Comparison of ENCODE assay signal across 8 mouse cellular contexts in genomic region chr13:105442576-105442975, GRCm38 (mm10). TPM values are rescaled to one million over a fixed set of nuclear protein-coding genes. Genes with fewer than 3 reads are reported as not detected.
A peak's percentile ranks its signal among the peaks of the same experiment; 100 is the strongest.
DNase-seq lines count a peak whose midpoint lies in the region; ATAC-seq lines count a peak whose summit lies in the region.

No protein-coding gene starts in this region.

- no peak for ATAC-seq in kidney, embryonic 15.5 days (replicated peaks; ENCODE audit: low FRiP score)
- ATAC-seq in hindbrain, embryonic 16.5 days, result peak; percentile 73
- no peak for ATAC-seq in neural tube, embryonic 11.5 days (ENCODE audit: insufficient read depth, low FRiP score, low TSS enrichment)

- no peak overlapping the region for H3K9ac ChIP-seq in kidney, embryonic 15.5 days
- no peak overlapping the region for H3K9ac ChIP-seq in hindbrain, embryonic 16.5 days (ENCODE audit: low read depth, low read length)
- no peak overlapping the region for H3K9ac ChIP-seq in neural tube, embryonic 11.5 days (ENCODE audit: low read length)

- H3K4me1 ChIP-seq in kidney, embryonic 15.5 days, result no peaks in the 10 kb centered on the region
- H3K4me1 ChIP-seq in hindbrain, embryonic 16.5 days (ENCODE audit: control insufficient read depth, insufficient read depth, low read depth, low read length), result peaks cover 4% of the 10 kb centered on the region; the same call in 1 of the 2 replicates
- H3K4me1 ChIP-seq in limb, embryonic 10.5 days, result no peaks in the 10 kb centered on the region
- H3K4me1 ChIP-seq in neural tube, embryonic 11.5 days (ENCODE audit: control insufficient read depth, insufficient read depth, low read length), result no peaks in the 10 kb centered on the region

- peaks cover 48% of the 10 kb centered on the region for H3K27me3 ChIP-seq in kidney, embryonic 15.5 days
- H3K27me3 ChIP-seq in hindbrain, embryonic 16.5 days (replicated peaks; ENCODE audit: control insufficient read depth, insufficient read depth, low read length), result peaks cover 13% of the 10 kb centered on the region
- peaks cover 48% of the 10 kb centered on the region for H3K27me3 ChIP-seq in limb, embryonic 10.5 days (ENCODE audit: low read depth, poor library complexity, severe bottlenecking)
- H3K27me3 ChIP-seq in neural tube, embryonic 11.5 days (ENCODE audit: control insufficient read depth, insufficient read depth, low read length), result peaks cover 35% of the 10 kb centered on the region

- 4% methylated on average over 6 of the region's 6 CpGs for WGBS in kidney, embryonic 15.5 days
- WGBS in hindbrain, embryonic 16.5 days, result 2% methylated on average over 6 of the region's 6 CpGs
- WGBS in limb, embryonic 10.5 days, result 7% methylated on average over 6 of the region's 6 CpGs
- 3% methylated on average over 6 of the region's 6 CpGs for WGBS in neural tube, embryonic 11.5 days

- no peaks in the 10 kb centered on the region for H3K36me3 ChIP-seq in kidney, embryonic 15.5 days
- no peaks in the 10 kb centered on the region for H3K36me3 ChIP-seq in hindbrain, embryonic 16.5 days (ENCODE audit: control insufficient read depth, insufficient read depth, low read length)
- no peaks in the 10 kb centered on the region for H3K36me3 ChIP-seq in limb, embryonic 10.5 days
- H3K36me3 ChIP-seq in neural tube, embryonic 11.5 days (ENCODE audit: control insufficient read depth, insufficient read depth, low read length), result no peaks in the 10 kb centered on the region

- no peak overlapping the region for H3K27ac ChIP-seq in kidney, embryonic 15.5 days
- no peak overlapping the region for H3K27ac ChIP-seq in hindbrain, embryonic 16.5 days (ENCODE audit: low read depth, low read length)
- H3K27ac ChIP-seq in limb, embryonic 10.5 days, result no peak overlapping the region
- no peak overlapping the region for H3K27ac ChIP-seq in neural tube, embryonic 11.5 days (ENCODE audit: low read depth, low read length)

- no peaks in the 10 kb centered on the region for H3K9me3 ChIP-seq in kidney, embryonic 15.5 days (replicated peaks)
- no peaks in the 10 kb centered on the region for H3K9me3 ChIP-seq in hindbrain, embryonic 16.5 days (ENCODE audit: control insufficient read depth, low read length)
- H3K9me3 ChIP-seq in limb, embryonic 10.5 days (replicated peaks), result no peaks in the 10 kb centered on the region
- no peaks in the 10 kb centered on the region for H3K9me3 ChIP-seq in neural tube, embryonic 11.5 days (ENCODE audit: control insufficient read depth, low read length)

- H3K4me2 ChIP-seq in kidney, embryonic 15.5 days, result no peak overlapping the region
- H3K4me2 ChIP-seq in hindbrain, embryonic 16.5 days (ENCODE audit: low read length), result no peak overlapping the region
- no peak overlapping the region for H3K4me2 ChIP-seq in neural tube, embryonic 11.5 days (ENCODE audit: low read depth)

- peak; percentile 28 for DNase-seq in kidney, adult 18-20 months
- DNase-seq in R1 (ENCODE audit: low read depth, low spot score), result peak; percentile 66
- peak; percentile 25 to 52 for DNase-seq in cerebellum, postnatal 4 days (ENCODE audit: low spot score in 2 of 2)
- peak; percentile 71 for DNase-seq in limb, embryonic 10.5 days (ENCODE audit: low spot score)
- DNase-seq in neural tube, embryonic 11.5 days (ENCODE audit: low spot score), result peak; percentile 62
- DNase-seq in T-cell, adult 2 months (ENCODE audit: low spot score), result no peak

- H3K4me3 ChIP-seq in kidney, embryonic 15.5 days (replicated peaks), result no peak overlapping the region
- no peak overlapping the region for H3K4me3 ChIP-seq in hindbrain, embryonic 16.5 days (ENCODE audit: low read length)
- no peak overlapping the region for H3K4me3 ChIP-seq in limb, embryonic 10.5 days
- no peak overlapping the region for H3K4me3 ChIP-seq in neural tube, embryonic 11.5 days (ENCODE audit: low read depth, low read length)

RNA-seq across cellular contexts. Expression of gene Htr1a, which starts 0.9 kb away (rescaled TPM):
- 0.04 TPM in 1 of 2 replicates, not detected in the other for polyA plus RNA-seq in kidney, embryonic 15.5 days (2015; fragmentation: Nextera tagmentation; extraction: Ambion mirVana)
- polyA plus RNA-seq in hindbrain, embryonic 16.5 days (2015; fragmentation: Nextera tagmentation; extraction: Ambion mirVana), result 6.0 and 6.1 TPM in 2 replicates
- not detected in 2 replicates for polyA plus RNA-seq in limb, embryonic 10.5 days (2016; fragmentation: Nextera tagmentation; extraction: Ambion mirVana)
- polyA plus RNA-seq in neural tube, embryonic 11.5 days (2014; fragmentation: Nextera tagmentation; extraction: Ambion mirVana), result 0.19 and 0.28 TPM in 2 replicates
